Mouse (Mus musculus) intestine, embryonic 16.5 days (tissue): Measurements from ENCODE around the gene Lpcat1. TPM values are rescaled to one million over a fixed set of nuclear protein-coding genes. Genes with fewer than 3 reads are reported as not detected.

ENCODE experiments used
- ATAC-seq: fragments of 200-750 bp; cut with Nextera tagmentation; 2 replicates; pipeline ENCODE4 v1.8.0; 2017; ENCODE audit warnings: moderate TSS enrichment, moderate library complexity
- H3K27ac ChIP-seq: fragments of 300-500 bp; sonication (generic); 2 replicates; pipeline ENCODE4 v1.5.1; 2014; ENCODE audit warnings: mild to moderate bottlenecking, low read length
- H3K27me3 ChIP-seq: fragments of 300-500 bp; sonication (generic); replicated peaks from 2 replicates; pipeline ENCODE4 v1.6.1; 2014; ENCODE audit warnings: low read length, control low read depth, mixed read lengths; ENCODE audit not compliant: control insufficient read depth, insufficient read depth
- H3K36me3 ChIP-seq: fragments of 300-500 bp; sonication (generic); 2 replicates; pipeline ENCODE4 v1.6.1; 2014; ENCODE audit warnings: low read length, control low read depth; ENCODE audit not compliant: control insufficient read depth, insufficient read depth
- H3K4me1 ChIP-seq: fragments of 300-500 bp; sonication (generic); 2 replicates; pipeline ENCODE4 v1.6.1; 2014; ENCODE audit warnings: low read length, control low read depth, mixed read lengths; ENCODE audit not compliant: control insufficient read depth, insufficient read depth
- H3K4me2 ChIP-seq: fragments of 300-500 bp; sonication (generic); 2 replicates; pipeline ENCODE4 v1.6.1; 2014; ENCODE audit warnings: low read depth, low read length, control low read depth
- H3K4me3 ChIP-seq: fragments of 300-500 bp; sonication (generic); 2 replicates; pipeline ENCODE4 v1.5.1; 2014; ENCODE audit warnings: mild to moderate bottlenecking, low read length
- H3K9ac ChIP-seq: fragments of 300-500 bp; sonication (generic); 2 replicates; pipeline ENCODE4 v1.6.1; 2014; ENCODE audit warnings: low read depth, low read length
- H3K9me3 ChIP-seq: fragments of 300-500 bp; sonication (generic); 2 replicates; pipeline ENCODE4 v1.6.1; 2016; ENCODE audit warnings: low read length, control low read depth; ENCODE audit not compliant: control insufficient read depth
- WGBS: fragments of 180-500 bp; shearing (Covaris S2); extraction: QIAGEN DNeasy Blood & Tissue Kit; methylation state at CpG from one replicate; pipeline ENCODE4 v1.1.7; 2014; 5-methylcytosine and 5-hydroxymethylcytosine counted together
- polyA plus RNA-seq: library from polyadenylated mRNA; unstranded; fragments of >200 nt; fragmentation: Nextera tagmentation; extraction: Ambion mirVana; gene quantifications from 2 replicates; pipeline ENCODE4 v1.2.1, GENCODE M21; 2015

The Lpcat1 gene
- polyA plus RNA-seq, 1 experiment from 2014 or later = 15.5 TPM

DNA sequence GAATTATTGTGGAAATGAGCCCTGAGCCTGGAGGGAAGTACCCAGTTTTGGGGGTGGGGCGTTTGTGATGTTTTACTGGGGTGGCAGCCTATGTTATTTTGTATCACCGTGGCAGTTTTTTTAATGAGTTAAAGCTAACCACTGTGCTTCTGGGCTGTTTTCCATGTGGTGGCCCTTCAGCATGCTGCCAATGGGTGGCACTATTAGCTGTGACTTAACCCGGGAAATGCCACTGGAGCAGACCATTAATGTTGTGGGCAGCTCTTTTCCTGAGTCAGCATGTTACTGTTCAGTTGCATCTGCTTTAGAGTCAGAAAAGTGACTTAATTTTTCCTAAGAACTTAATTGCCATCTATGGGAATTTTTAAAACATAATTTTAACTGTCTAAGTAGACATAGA is 5.5 kb downstream of the Lpcat1 start:
- Histone ChIP-seq H3K27ac (no peak overlapping the region), H3K27me3 (no peaks in the 10 kb centered on the region), H3K4me3 (no peak overlapping the region), H3K9me3 (no peaks in the 10 kb centered on the region), H3K9ac (no peak overlapping the region), H3K4me2 (no peak overlapping the region), H3K4me1 (peaks cover 14% of the 10 kb centered on the region), H3K36me3 (no peaks in the 10 kb centered on the region)
- ATAC-seq = no peak
- 72% methylated on average over 3 of the region's 3 CpGs for WGBS

DNA sequence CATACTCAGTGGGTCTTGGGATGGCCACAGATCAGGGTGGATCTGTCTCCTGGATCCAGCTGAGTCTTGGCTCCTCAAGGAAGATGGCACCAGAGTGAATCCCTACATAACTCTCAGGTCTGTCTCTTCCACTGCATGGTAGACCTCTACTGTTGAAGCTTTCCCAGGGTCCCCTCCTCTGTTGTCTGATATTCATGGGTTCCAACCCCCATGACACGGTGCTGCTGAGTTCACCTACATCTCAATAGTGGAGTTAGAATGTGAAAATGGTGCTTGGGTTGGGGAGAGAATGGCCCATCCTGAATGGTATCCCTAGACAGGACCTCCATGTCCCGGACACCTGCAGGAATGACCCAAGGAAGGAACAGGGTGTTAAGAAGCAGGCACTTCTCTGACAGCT is 6.7 kb downstream of the Lpcat1 start:
- WGBS = 89% methylated on average over 2 of the region's 2 CpGs
- ATAC-seq = no peak
- Histone ChIP-seq H3K27me3 (no peaks in the 10 kb centered on the region), H3K4me1 (peaks cover 6% of the 10 kb centered on the region; the same call in 1 of the 2 replicates), H3K4me3 (no peak overlapping the region), H3K4me2 (no peak overlapping the region), H3K36me3 (no peaks in the 10 kb centered on the region), H3K9ac (no peak overlapping the region), H3K27ac (no peak overlapping the region), H3K9me3 (no peaks in the 10 kb centered on the region)

DNA sequence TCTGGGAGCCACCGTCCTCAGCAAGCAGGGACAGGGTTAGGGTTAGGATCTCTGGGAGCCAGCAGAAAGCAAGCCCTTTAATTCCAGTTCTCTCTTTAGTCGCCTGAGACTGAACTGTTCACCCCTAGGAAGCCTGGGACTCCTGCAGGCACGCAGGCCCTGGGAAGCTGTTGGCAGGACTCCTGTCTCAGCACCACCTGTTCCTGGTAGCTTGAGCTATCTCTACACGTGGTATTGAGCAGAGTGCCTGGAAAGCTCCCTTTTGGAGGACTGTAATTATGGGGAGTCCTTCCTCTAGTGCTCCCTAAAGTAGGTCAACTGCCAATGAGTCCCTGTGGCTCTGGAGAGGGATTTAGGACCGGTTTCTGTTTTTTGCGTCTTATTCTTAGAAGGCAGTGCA is 7.2 kb downstream of the Lpcat1 start:
- Histone ChIP-seq H3K27ac (no peak overlapping the region), H3K4me3 (no peak overlapping the region), H3K4me2 (no peak overlapping the region), H3K36me3 (no peaks in the 10 kb centered on the region), H3K27me3 (no peaks in the 10 kb centered on the region), H3K9me3 (no peaks in the 10 kb centered on the region), H3K4me1 (0 out of 2 replicates have a peak, but pooled peaks cover 3% of the 10 kb centered on the region), H3K9ac (no peak overlapping the region)
- ATAC-seq = no peak
- WGBS = 84% methylated on average over 6 of the region's 6 CpGs

DNA sequence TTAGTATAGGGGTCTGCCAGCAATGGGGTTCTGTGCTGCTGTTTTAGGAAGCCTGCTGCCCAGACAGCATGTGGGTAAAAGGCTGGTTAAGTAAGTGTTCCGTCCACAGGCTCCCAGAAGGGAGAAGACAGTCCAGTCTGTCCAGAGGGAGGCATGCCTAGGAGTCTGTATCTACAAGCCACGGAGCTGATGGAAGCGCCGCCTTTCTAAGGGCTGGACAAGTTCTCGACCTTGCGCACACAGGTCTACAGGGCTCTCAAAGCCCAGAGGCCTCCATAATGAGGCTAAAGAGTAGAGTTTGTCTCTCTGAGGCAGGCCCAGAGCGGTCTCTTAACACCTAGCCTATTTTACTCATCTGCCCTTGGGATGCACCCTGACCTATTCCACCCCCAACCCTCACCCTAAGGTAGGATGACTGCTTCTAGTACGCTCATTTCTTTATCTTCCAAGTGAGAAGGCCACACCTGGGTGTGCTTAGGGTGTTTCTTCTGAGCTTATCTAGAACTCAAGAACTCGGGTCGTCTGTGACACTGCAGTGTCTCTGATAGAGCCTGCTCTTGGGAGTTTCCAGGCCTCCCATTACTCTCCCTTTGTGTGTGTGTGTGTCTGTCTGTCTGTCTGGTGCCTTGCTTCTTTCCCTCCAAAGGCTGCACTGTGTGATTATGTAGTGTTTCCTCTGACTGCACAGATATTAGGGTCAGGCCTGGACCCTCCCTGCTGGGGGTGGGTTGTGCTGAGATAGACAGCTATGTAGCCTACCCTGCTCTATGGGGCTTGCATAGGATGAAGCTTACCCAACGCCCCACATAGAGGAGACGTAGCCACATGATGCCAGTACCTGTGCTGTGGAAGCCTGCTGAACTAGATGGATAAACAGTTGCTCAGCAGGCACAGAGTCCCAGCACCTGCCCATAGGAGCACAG is 8.3 kb downstream of the Lpcat1 start:
- no peaks in the 10 kb centered on the region for H3K36me3 ChIP-seq
- H3K4me2 ChIP-seq = no peak overlapping the region
- no peaks in the 10 kb centered on the region for H3K9me3 ChIP-seq
- peak; percentile 88 for ATAC-seq
- 86% methylated on average over 12 of the region's 12 CpGs for WGBS
- H3K27ac ChIP-seq = no peak overlapping the region
- H3K4me3 ChIP-seq = no peak overlapping the region
- no peaks in the 10 kb centered on the region for H3K27me3 ChIP-seq
- no peak overlapping the region for H3K9ac ChIP-seq
- no peaks in the 10 kb centered on the region for H3K4me1 ChIP-seq

DNA sequence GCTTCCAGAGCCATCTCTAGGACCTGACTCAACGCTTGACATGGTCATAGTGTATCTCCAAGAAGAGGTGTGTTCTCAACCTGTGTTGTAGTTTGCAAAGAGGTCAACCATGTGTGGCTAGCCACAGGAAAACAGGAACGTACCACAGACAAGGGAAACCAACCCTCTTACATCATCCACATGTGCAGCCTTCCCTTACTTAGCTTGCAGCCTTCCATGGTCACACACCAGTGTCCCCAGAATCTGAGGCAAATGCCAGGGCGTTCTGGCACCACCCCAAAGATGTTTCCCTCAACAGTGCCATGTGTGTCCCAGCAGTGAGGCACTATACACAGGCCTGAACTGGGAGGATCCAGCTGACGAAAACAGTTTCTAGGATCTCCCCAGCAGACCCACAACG is 9.3 kb downstream of the Lpcat1 start:
- Histone ChIP-seq H3K4me3 (no peak overlapping the region), H3K4me2 (no peak overlapping the region), H3K4me1 (no peaks in the 10 kb centered on the region), H3K27ac (no peak overlapping the region), H3K27me3 (no peaks in the 10 kb centered on the region), H3K36me3 (no peaks in the 10 kb centered on the region), H3K9ac (no peak overlapping the region), H3K9me3 (no peaks in the 10 kb centered on the region)
- 87% methylated on average over 5 of the region's 5 CpGs for WGBS
- no peak for ATAC-seq

DNA sequence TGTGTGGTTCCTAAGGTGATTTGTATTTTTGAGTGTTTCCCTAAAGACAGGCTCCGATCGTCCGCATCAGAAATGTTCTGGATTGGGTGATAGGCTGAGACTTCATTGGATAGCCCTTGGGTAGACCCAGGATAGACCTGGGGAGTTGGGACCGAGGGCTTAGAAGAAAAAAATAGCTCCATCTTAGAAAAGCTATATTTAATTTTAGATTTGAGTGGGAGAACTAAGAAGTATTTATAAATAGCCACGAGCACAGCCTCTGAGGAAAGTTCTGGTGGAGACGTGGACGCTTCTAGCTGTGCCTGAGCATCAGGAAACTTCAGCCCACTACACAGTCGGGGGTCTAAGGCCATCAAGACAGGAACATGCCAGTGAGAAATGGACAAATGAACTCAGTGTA is 9.8 kb downstream of the Lpcat1 start:
- Histone ChIP-seq H3K36me3 (no peaks in the 10 kb centered on the region), H3K27ac (no peak overlapping the region), H3K4me2 (no peak overlapping the region), H3K27me3 (no peaks in the 10 kb centered on the region), H3K9me3 (no peaks in the 10 kb centered on the region), H3K4me1 (no peaks in the 10 kb centered on the region), H3K4me3 (no peak overlapping the region), H3K9ac (no peak overlapping the region)
- ATAC-seq = no peak
- 79% methylated on average over 8 of the region's 8 CpGs for WGBS

DNA sequence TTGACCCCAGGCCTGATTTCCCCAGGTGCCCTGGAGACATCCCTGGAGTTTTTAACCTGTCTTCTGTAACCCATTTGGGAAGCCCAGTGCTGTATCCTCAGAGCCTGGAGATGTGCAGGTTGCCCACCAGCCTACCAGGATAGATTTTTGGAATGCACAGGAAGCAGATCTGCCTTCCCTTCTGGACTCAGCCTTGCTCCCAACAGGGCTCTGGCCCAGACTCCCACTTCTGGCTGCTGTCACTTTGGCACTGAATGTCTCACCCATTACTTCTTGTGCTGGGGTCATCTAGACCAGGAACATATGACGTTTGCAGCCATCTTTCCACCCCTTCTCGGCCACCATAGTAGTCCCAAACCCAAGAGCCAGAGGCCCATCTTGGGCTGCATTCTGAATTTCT is 10.8 kb downstream of the Lpcat1 start:
- Histone ChIP-seq H3K4me3 (no peak overlapping the region), H3K27ac (no peak overlapping the region), H3K36me3 (no peaks in the 10 kb centered on the region), H3K9ac (no peak overlapping the region), H3K9me3 (no peaks in the 10 kb centered on the region), H3K27me3 (no peaks in the 10 kb centered on the region), H3K4me2 (no peak overlapping the region), H3K4me1 (no peaks in the 10 kb centered on the region)
- no peak for ATAC-seq
- 81% methylated on average over 2 of the region's 2 CpGs for WGBS

DNA sequence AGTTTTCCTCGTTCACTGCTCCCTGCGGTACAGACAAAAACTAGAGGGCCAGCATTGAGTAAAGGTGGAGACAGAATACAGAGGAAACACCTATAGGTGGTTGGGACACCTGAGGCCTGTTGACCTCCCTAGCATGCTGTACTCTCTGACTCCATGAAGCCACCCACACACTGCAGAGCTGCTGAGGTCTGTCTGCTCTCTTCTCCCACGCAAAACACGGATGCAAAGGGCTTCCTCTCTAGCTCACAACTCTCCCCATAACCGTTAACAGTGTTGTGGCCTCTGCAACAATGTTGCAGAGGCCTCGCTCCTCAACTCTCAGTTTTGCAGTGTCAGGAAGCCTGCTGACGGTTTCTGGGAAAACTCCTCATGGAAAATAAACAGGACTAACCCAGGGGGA is 15.5 kb downstream of the Lpcat1 start:
- 78% methylated on average over 7 of the region's 7 CpGs for WGBS
- H3K4me3 ChIP-seq = no peak overlapping the region

DNA sequence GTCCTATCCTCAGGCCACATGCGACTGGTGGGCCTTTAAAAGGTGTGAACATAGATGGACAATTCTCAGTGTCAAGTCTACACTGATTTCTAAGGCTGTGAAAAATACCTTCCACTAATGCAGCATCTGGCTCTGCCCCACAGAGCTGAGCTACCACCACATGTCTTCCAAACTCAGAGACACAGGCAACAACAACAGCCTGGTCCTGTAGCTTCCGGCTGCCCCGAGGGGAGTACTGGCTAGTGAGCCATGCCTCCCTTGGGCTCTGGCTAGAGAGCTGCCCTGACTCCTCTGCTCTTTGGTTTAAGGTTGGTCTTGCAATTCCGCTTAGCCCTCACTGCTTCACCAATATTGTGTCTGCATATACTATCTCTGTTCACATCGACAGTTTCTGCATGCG is 16.3 kb downstream of the Lpcat1 start:
- no peak overlapping the region for H3K9ac ChIP-seq
- no peak overlapping the region for H3K4me2 ChIP-seq
- H3K4me1 ChIP-seq = no peaks in the 10 kb centered on the region; the same call in 1 of the 2 replicates
- no peaks in the 10 kb centered on the region for H3K9me3 ChIP-seq
- H3K27me3 ChIP-seq = no peaks in the 10 kb centered on the region
- no peak overlapping the region for H3K4me3 ChIP-seq
- H3K36me3 ChIP-seq = 0 out of 2 replicates have a peak, but pooled peaks cover 2% of the 10 kb centered on the region
- 95% methylated on average over 6 of the region's 6 CpGs for WGBS
- no peak for ATAC-seq
- H3K27ac ChIP-seq = no peak overlapping the region

More for the DNA sequence above, 15.5 kb downstream of the Lpcat1 start:
- no peak overlapping the region for H3K27ac ChIP-seq
- no peak overlapping the region for H3K4me2 ChIP-seq
- H3K4me1 ChIP-seq = no peaks in the 10 kb centered on the region; the same call in 1 of the 2 replicates
- ATAC-seq = no peak
- H3K9ac ChIP-seq = no peak overlapping the region
- H3K27me3 ChIP-seq = no peaks in the 10 kb centered on the region
- H3K36me3 ChIP-seq = 0 out of 2 replicates have a peak, but pooled peaks cover 2% of the 10 kb centered on the region
- no peaks in the 10 kb centered on the region for H3K9me3 ChIP-seq
